Mouse (Mus musculus): ENCODE results near the gene Irf2bp2.
"Not testable (repeated sequence)": the region's sequence is repeated elsewhere in the genome, so short reads cannot be mapped to it uniquely, and the experiment has no call there.

Gene Irf2bp2

GRCm38 (mm10) chr8:126602641-126603040 is 8.9 kb upstream of the Irf2bp2 start:
- no peak for DNase-seq (ENCODE audit: low read depth)

DNA sequence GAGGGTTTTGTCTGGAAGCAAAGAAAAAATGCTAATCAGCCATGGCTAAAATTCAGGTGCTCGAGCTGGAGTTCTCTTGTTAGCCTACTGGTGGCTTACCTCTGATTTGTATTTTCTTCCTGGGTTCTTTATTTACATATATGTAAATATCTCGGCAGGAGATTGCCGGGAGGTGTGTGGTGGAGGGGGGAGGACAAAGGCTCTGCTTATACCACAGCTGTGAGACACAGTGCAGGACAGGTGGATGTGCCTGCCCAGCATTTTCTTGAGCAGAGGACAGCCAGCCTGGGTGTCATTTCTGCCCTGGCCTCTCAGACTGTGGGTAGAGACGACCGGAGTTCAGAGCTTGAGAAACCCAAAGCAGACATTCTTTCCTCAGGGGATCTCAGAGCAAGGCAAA is 7.5 kb upstream of the Irf2bp2 start:
- peak; percentile 47 for DNase-seq (ENCODE audit: low read depth)

DNA sequence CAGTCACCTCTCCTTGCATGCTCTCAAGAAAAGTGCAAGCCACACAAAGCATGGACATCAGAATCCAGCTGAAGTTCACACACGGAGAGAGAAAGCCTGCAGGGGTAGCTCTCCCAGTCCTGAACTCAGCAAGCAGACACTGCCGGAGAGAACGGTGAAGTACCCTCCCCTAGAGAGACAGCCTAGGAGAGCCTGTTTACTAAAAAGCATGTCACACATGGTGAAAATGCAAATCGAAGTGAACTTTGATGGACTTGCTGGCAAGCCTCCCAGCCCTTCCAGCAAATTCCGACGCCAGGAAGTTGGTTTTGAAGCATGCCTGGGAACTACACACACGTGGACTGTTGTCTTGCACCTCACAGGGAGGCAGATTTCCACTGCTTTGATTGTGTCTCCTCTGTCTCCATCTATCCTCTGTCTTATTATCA is 7.0 kb upstream of the Irf2bp2 start:
- DNase-seq (ENCODE audit: low read depth), result no peak

- DNase-seq (ENCODE audit: low read depth), result not testable (repeated sequence)
Observed at GRCm38 (mm10) chr8:126600388-126600787, 6.6 kb upstream of the Irf2bp2 start.

DNA sequence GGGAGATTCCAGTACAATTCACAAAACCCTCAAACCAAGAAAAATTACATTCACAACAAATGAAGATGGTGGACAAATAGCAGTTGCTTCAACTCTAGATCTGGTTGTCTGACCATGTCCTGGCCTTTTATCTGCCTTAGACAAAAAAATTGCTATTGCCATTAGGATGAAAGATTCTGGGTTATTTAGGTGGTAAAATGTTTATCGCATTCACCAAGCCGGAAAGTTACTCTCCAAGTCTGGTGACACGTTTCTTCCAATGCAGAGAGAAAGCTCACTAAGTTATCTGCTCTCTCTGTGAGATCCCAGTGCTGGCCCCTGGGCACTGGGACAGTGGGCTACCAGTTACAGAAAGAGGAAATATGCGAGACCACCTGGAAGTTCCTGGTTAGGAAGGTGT is 5.5 kb upstream of the Irf2bp2 start:
- no peak for DNase-seq (ENCODE audit: low read depth)

DNA sequence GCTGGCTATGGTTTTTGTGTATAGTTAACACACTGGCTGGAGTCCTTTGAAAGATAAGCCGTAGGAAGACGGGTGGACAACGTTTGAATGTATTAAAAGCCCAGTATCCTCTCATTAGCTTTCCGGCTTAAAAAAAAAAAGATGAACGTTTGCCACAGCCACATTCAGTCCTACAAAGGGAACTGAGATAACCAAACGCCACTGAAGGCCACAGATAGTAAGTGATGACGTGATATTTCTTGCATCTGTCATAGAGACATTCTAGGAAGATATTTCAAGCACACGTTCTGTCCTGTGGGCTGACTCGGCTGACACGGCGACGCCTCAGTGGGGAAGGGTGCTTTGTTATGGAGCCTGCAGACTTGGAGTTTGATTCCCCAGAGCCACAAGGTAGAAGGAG is 4.4 kb upstream of the Irf2bp2 start:
- DNase-seq (ENCODE audit: low read depth), result no peak

GRCm38 (mm10) chr8:126596721-126597120 is 2.9 kb upstream of the Irf2bp2 start:
- no peak for DNase-seq (ENCODE audit: low read depth)

DNA sequence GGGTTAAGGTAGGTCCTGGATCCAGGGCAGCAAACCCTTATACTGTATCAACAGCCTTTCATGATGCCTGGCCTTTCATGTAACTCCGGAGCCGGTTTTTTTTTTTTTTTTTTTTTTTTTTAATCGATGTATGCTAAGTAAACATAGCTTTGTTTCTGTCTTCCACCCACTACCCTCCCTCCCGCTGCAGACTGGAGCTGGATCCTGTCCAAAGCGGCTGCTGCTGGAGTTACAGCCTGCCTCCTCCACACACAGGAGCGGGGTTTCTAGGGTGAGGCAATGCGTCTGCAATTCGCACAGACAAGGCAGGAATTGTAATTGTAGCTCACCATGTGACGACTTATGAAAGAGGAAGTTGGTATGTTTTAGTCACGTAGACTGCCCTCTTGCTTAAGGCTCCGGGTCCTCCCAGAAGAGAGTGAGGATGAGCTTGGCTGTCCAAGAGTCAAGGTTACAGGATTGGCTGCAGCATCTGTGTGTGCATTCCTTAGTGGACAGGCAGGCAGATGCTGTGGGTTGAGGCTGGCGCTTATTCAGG is 2.4 kb upstream of the Irf2bp2 start:
- peak; percentile 79 for DNase-seq (ENCODE audit: low read depth)

- DNase-seq (ENCODE audit: low read depth), result peak; percentile 86
Observed at GRCm38 (mm10) chr8:126595204-126596061, 1.6 kb upstream of the Irf2bp2 start.

- peak; percentile 98 for DNase-seq (ENCODE audit: low read depth)
Observed at GRCm38 (mm10) chr8:126594481-126595000, 755 bp upstream of the Irf2bp2 start.

DNA sequence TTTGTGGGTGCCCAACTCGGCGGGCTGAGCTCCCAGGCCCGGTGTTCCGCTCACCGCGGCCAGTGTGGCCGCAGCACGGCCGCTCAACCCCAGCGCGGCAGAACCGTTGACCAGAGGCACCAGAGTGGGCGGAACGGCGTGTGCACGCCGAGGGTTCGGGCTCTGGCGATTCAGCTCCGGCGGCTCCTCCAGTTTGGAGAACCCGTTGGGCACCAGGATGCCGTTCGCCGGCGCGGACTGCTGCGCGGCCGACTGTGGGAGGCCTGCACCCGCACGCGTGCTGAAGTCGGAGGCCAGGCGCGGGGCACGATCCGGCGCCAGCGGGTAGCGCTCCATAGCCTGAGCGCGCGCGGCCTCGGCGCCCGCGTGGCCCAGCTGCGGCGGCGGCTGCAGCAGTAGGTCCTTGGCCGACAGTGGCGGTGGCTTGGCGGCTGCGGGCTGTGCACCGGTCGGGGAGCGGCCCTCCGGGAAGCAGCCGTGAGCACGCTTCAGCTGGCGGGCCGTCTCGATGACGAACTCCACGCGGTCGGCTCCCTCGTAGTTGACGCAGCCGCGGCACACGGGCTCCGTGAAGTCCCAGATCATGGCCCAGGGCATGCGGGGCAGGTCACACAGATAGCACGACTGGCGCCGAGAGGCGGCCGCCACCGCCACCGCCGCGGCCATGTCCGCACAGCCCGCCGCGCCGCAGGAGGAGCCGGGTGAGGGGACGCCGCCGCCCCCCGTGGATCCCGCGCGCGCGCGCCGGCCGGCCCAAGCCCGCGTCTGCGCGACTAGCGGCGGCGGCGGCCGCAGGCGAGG is 815 bp downstream of the Irf2bp2 start:
- peak; percentile 69 for DNase-seq (ENCODE audit: low read depth)

DNA sequence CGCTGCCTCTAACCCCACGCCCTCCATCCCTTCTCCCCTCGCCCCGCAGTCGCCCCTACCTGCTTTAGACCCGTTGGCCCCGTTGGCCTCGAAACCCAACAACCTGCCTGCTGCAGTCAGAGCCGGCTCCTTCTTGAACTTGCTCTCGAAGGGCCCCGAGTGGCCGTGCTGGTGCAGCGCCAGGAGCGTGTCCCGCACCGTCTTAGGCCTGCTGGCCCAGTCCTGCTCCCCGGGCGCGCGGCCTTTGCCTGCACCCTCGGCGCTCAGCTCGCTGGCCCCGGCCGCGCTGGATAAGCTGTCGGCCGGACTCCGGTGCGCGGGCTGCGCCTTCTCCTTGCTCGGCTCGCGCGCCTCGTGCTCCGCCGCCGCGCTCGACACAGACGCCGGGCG is 1.4 kb downstream of the Irf2bp2 start:
- peak; percentile 66 for DNase-seq (ENCODE audit: low read depth)

- peak; percentile 87 for DNase-seq (ENCODE audit: low read depth)
Observed at GRCm38 (mm10) chr8:126591821-126592268, 1.9 kb downstream of the Irf2bp2 start.

GRCm38 (mm10) chr8:126591141-126591820 is 2.5 kb downstream of the Irf2bp2 start:
- peak; percentile 69 for DNase-seq (ENCODE audit: low read depth)

GRCm38 (mm10) chr8:126590599-126590998 is 3.2 kb downstream of the Irf2bp2 start:
- DNase-seq (ENCODE audit: low read depth), result no peak

DNA sequence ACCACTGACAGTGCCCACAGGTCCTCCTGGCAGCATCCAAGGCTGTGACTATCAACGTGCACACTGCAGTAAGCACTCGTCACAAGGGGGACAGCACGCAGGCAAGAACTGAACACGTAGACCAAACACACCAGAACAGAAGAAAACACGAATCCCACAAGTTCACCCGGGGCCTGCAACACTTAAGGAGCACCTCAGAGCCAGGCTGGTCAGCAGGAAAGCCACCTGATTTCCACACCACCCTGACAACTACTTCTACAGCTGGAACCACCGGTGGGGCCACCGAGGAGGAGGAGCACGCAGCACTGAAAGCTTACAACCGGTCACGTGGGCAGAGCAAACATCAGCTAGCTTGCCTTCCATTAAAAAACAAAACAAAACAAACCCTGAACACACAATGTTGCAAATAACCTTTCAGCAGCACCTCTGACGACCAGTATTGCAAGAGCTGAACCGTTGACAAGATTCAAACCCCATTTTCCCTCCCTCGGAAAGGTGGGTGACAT is 3.7 kb downstream of the Irf2bp2 start:
- peak; percentile 89 for DNase-seq (ENCODE audit: low read depth)

DNA sequence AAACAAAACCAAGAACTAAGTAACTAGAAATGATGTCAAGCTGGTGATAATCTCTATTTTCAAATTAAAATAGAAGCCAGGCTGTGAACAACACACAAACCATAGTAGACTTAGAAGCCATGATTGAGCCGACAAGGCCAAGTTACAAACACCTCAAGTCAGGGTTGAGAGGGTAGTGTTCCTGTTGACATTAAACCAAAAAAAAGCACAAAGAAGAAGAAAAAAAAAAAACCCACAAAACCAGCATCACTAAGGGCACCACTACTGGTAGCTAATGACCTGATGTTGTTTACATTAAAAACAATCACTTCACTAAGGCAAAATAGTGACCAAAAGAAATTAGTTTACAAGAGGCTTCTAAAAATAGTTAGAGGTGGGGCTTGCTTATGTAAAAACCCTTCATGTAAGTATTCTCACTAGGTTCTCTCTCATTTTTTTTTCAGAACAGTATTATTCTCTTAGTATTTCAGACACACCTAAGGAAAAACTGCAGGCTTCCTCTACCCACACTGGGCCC is 4.2 kb downstream of the Irf2bp2 start:
- peak; percentile 77 for DNase-seq (ENCODE audit: low read depth)

DNA sequence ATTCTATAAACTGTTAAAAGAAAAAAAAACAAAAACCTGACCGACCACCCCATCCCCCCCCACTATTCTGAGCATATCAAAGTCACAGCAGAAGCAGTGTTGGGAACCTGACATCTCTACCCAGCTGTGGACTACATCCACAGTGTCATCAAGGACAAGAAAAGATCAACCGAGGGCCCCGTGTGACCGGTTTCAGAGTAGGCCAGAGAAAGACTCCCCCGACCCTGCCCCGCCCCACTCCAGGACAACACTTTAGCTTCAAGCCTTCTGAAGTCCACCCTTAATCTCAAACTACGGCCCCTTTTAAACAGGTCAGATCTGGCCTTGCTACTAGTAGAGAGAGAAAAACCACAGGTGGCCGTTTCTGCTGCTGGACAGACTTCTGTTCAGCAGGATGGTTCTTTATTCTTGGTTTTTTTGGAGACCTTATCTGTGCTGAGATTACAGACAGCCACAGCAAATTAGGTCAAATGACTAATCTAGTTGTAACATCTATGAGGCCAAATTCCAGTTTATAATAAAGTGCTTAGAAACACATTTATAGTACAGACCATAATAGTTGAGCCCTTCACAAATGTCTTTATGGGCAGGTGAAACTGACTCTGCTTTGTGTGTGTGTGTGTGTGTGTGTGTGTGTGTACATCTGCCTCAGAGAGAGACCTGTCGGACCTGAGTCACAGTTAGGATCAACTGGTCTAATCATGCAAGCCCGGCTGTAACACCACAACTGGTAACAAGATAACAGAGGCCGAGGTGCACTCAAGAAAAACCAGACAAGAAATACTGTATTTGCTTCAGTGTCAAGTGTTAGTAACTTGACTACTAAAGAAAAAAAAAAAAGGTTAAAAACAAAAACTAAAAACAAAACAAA is 4.9 kb downstream of the Irf2bp2 start:
- DNase-seq (ENCODE audit: low read depth), result peak; percentile 70

GRCm38 (mm10) chr8:126587836-126588503 is 5.8 kb downstream of the Irf2bp2 start:
- peak; percentile 40 for DNase-seq (ENCODE audit: low read depth)
